Mouse (Mus musculus): ENCODE results near the gene Gm16381. TPM values are rescaled to one million over a fixed set of nuclear protein-coding genes. Genes with fewer than 3 reads are reported as not detected.
"Not testable (repeated sequence)": the region's sequence is repeated elsewhere in the genome, so short reads cannot be mapped to it uniquely, and the experiment has no call there.

Gene Gm16381
- total RNA-seq (2021) (not detected), polyA plus RNA-seq (2012; rRNA removed) (not detected in 2 replicates)
- long read RNA-seq: 0 reads

DNA sequence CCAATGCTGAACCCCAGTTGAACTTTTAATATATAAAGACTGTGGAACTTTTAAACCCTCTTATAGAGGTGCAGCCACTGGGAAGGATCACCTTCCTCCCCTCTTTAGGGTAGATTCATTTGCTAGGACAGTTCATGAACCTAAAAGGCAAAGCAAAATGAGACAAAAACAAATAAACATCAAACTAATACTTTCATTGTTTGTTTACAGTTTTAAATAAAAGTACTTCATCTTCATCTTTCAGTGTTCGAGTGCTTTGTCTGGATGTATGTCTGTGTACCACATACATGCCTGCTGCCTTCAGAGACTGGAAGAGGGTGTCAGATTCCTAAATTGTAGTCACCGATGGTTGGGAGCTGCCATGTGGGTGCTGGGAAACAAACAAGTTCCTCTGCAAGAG is at the start of gene Gm16381:
TSS of gene Gm16381 (minus strand) at position 101 of the 400 bp plus-strand sequence.
- H3K27me3 ChIP-seq (ENCODE audit: control insufficient read depth, insufficient read depth, low read length); DNase-seq; H3K27ac ChIP-seq; H3K9ac ChIP-seq (ENCODE audit: low read depth, low read length); H3K36me3 ChIP-seq (ENCODE audit: control insufficient read depth, insufficient read depth, low read length); intact Hi-C loops (cut with DNase I); H3K4me3 ChIP-seq; H3K79me2 ChIP-seq (replicated peaks; ENCODE audit: control insufficient read depth, insufficient read depth, low read length); H3K4me1 ChIP-seq (ENCODE audit: control insufficient read depth, insufficient read depth, low read length): not testable (repeated sequence)
- 73% methylated on average over 2 of the region's 2 CpGs for whole genome bisulfite sequencing

DNA sequence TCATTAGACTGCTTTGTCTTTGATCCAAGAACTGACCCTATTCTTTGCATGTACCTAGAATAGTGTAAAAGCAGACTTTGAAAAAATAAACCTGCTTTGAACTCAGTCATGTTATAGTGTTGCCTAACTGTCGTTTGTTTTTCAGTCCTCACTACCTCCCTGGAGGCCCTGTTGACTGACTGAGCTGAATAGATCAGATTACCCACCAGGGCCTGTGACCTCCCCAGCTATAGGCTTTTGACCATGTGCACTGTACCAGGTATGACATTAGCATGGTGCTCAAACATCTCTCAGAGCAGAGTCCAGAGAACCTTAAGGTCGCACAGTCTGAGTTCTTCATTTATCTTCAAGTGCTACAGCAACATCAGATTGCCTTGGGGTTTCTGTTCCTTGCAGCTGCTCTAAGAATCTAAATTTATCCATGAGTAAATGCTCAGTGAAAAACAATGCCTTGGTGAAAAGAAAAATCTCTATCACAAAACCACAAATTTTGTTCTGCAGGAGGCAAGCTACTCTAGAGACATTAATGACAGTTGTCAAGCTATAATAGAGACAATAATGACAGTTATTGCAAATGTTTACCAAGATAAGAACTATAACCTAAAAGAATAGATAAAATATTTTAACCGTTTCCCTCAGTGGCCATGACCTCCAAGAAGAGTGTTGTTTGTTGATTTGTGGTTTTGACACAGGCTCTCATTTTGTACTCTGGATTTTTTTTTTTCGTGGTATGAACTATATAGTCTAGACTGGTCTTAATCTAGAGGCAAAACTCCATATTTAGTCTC is 8.7 kb upstream of the Gm16381 start:
- H3K36me3 ChIP-seq (ENCODE audit: control insufficient read depth, insufficient read depth, low read length); DNase-seq; H3K4me3 ChIP-seq; H3K27me3 ChIP-seq (ENCODE audit: control insufficient read depth, insufficient read depth, low read length); H3K9ac ChIP-seq (ENCODE audit: low read depth, low read length); H3K4me1 ChIP-seq (ENCODE audit: control insufficient read depth, insufficient read depth, low read length); intact Hi-C loops (cut with DNase I); H3K27ac ChIP-seq; H3K79me2 ChIP-seq (replicated peaks; ENCODE audit: control insufficient read depth, insufficient read depth, low read length): not testable (repeated sequence)
- 57% methylated on average over 2 of the region's 4 CpGs for WGBS

DNA sequence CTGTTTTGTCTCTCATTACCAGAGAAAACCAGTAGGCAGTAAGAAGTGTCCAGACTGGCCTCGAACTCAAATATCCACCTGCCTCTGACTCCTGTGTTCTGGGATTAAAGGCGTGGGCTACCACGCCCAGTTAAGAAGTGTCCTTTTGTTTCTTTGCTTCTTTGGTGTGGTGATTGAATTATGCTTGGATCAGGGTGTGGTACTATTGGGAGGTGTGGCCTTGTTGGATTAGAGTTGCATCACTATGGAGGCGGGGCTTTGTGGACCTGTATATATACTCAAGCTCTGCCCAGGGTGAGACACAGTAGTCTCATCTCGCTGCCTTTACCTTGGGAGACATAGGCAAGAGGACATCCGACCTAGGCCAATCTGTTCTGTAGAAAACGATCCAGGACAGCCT is 25.9 kb downstream of the Gm16381 start, which contains the start of gene Gm4027:
TSS of gene Gm4027 (plus strand) at position 301 of the 400 bp plus-strand sequence.
- H3K27me3 ChIP-seq (ENCODE audit: control insufficient read depth, insufficient read depth, low read length); H3K79me2 ChIP-seq (replicated peaks; ENCODE audit: control insufficient read depth, insufficient read depth, low read length); intact Hi-C loops (cut with DNase I); H3K36me3 ChIP-seq (ENCODE audit: control insufficient read depth, insufficient read depth, low read length); H3K4me3 ChIP-seq; DNase-seq; H3K4me1 ChIP-seq (ENCODE audit: control insufficient read depth, insufficient read depth, low read length); H3K9ac ChIP-seq (ENCODE audit: low read depth, low read length); H3K27ac ChIP-seq: not testable (repeated sequence)
- WGBS: 86% methylated on average over 7 of the region's 7 CpGs

DNA sequence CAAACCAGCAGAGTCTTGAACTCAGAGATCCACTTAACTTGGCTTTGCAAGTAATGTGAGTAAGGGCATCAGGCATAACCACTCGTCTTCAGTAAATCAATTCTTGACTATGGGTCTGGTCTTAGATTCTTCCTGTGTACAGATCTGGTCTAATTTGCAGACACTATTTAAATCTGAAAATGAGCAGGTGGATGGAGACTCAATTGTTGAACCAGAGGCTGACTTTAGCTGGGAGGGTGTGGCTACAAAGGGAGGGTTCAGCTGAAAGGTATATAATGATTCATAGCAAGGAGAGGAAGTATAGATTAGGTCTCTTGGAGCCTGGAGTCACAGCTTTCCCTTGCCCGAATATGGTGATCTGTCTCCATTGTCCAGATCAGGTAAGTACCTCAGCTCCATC is 42.0 kb downstream of the Gm16381 start, which contains the start of gene Oog1:
TSS of gene Oog1 (plus strand) at position 301 of the 400 bp plus-strand sequence.
- 47% methylated on average over 1 of the region's 2 CpGs for WGBS
- H3K9ac ChIP-seq (ENCODE audit: low read depth, low read length); H3K27me3 ChIP-seq (ENCODE audit: control insufficient read depth, insufficient read depth, low read length); H3K4me1 ChIP-seq (ENCODE audit: control insufficient read depth, insufficient read depth, low read length); H3K4me3 ChIP-seq; DNase-seq; H3K27ac ChIP-seq; H3K36me3 ChIP-seq (ENCODE audit: control insufficient read depth, insufficient read depth, low read length); H3K79me2 ChIP-seq (replicated peaks; ENCODE audit: control insufficient read depth, insufficient read depth, low read length); intact Hi-C loops (cut with DNase I): not testable (repeated sequence)

DNA sequence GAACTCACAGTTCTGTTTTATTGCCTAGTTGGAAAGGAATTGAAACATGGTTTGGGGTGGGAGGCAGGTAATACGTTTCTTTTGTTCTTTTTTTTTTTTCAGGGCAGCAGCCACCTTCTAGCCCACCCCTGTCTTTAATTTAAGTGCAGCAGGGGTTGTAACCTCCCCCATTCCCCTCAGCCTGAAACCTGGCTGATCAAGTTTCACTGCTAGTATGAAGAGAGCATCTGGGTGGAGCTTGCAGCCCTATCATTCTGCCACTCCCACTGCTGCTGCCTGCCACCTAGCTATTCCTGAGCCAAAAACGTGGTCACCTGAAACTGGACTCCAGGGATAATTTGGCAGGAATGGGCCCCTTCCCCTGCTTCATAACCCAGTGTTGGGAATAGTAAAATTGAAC is 43.0 kb downstream of the Gm16381 start:
- H3K9ac ChIP-seq (ENCODE audit: low read depth, low read length); H3K4me3 ChIP-seq; intact Hi-C loops (cut with DNase I); H3K27me3 ChIP-seq (ENCODE audit: control insufficient read depth, insufficient read depth, low read length); H3K27ac ChIP-seq; H3K36me3 ChIP-seq (ENCODE audit: control insufficient read depth, insufficient read depth, low read length); H3K4me1 ChIP-seq (ENCODE audit: control insufficient read depth, insufficient read depth, low read length); H3K79me2 ChIP-seq (replicated peaks; ENCODE audit: control insufficient read depth, insufficient read depth, low read length); DNase-seq: not testable (repeated sequence)
- 13% methylated on average over 2 of the region's 2 CpGs for WGBS

Other genes starting within 250 kb of the Gm16381 start
- gene Slirp, start 200.7 kb downstream of the Gm16381 start, total RNA-seq (2021): 100 to 1,000 TPM; 169 to 173 TPM
- gene Slirp, start 200.7 kb downstream of the Gm16381 start, polyA plus RNA-seq (2012; rRNA removed): 32.1 and 49.0 TPM in 2 replicates
- gene Alkbh1, start 200.6 kb downstream of the Gm16381 start, total RNA-seq (2021): 10 to 100 TPM in 1 of 2 experiments, 1 to 10 TPM in 1; 9.6 to 11.5 TPM
- 7.6 and 11.9 TPM in 2 replicates for gene Alkbh1, start 200.6 kb downstream of the Gm16381 start, polyA plus RNA-seq (2012; rRNA removed)
- 10 to 100 TPM; 42.3 to 46.1 TPM for gene Snw1, start 172.3 kb downstream of the Gm16381 start, total RNA-seq (2021)
- gene Snw1, start 172.3 kb downstream of the Gm16381 start, polyA plus RNA-seq (2012; rRNA removed): 8.5 and 15.6 TPM in 2 replicates
- gene Gm5788, start 149.9 kb downstream of the Gm16381 start, total RNA-seq (2021): not detected
- not detected in 2 replicates for gene Gm5788, start 149.9 kb downstream of the Gm16381 start, polyA plus RNA-seq (2012; rRNA removed)
- gene Gm8300, start 130.3 kb downstream of the Gm16381 start, total RNA-seq (2021): not detected
- not detected in 2 replicates for gene Gm8300, start 130.3 kb downstream of the Gm16381 start, polyA plus RNA-seq (2012; rRNA removed)
- not detected for gene Oog1, start 41.9 kb downstream of the Gm16381 start, total RNA-seq (2021)
- not detected in 2 replicates for gene Oog1, start 41.9 kb downstream of the Gm16381 start, polyA plus RNA-seq (2012; rRNA removed)
- gene Gm4027, start 25.8 kb downstream of the Gm16381 start, total RNA-seq (2021): not detected
- not detected in 2 replicates for gene Gm4027, start 25.8 kb downstream of the Gm16381 start, polyA plus RNA-seq (2012; rRNA removed)
- not detected for gene Gm21319, start 131.1 kb upstream of the Gm16381 start, total RNA-seq (2021)
- not detected in 2 replicates for gene Gm21319, start 131.1 kb upstream of the Gm16381 start, polyA plus RNA-seq (2012; rRNA removed)
- gene Gm21936, start 150.9 kb upstream of the Gm16381 start, total RNA-seq (2021): not detected
- gene Gm21936, start 150.9 kb upstream of the Gm16381 start, polyA plus RNA-seq (2012; rRNA removed): not detected in 2 replicates
- gene BB287469, start 172.0 kb upstream of the Gm16381 start, total RNA-seq (2021): not detected
- not detected in 2 replicates for gene BB287469, start 172.0 kb upstream of the Gm16381 start, polyA plus RNA-seq (2012; rRNA removed)
- not detected for gene Gm2001, start 197.7 kb upstream of the Gm16381 start, total RNA-seq (2021)
- gene Gm2001, start 197.7 kb upstream of the Gm16381 start, polyA plus RNA-seq (2012; rRNA removed): not detected in 2 replicates
- not detected for gene Gm2016, start 229.5 kb upstream of the Gm16381 start, total RNA-seq (2021)
- gene Gm2016, start 229.5 kb upstream of the Gm16381 start, polyA plus RNA-seq (2012; rRNA removed): not detected in 2 replicates

Measured in heart, adult 2 months (tissue).